In genomic region chr12:11150192-11150935, GRCm38 (mm10) we compare ENCODE assay signal across 10 mouse cellular contexts. TPM values are rescaled to one million over a fixed set of nuclear protein-coding genes. Genes with fewer than 3 reads are reported as not detected.
DNase-seq lines count a peak whose midpoint lies in the region; ATAC-seq lines count a peak whose summit lies in the region.
"Had no signal": no experiment of that assay in that cellular context is flagged by ENCODE, and none has a peak within 500 bp of the region (broad histone marks: within the 10 kb centered on the region; RNA-seq: fewer than 3 reads in every experiment).

No protein-coding gene starts in this region.

- 1% methylated on average over 65 of the region's 66 CpGs for WGBS in hindbrain, embryonic 13.5 days
- 1% methylated on average over 61 of the region's 66 CpGs for WGBS in limb, embryonic 13.5 days
- WGBS in midbrain, embryonic 15.5 days: under 1% methylated on average over 66 of the region's 66 CpGs

- peak overlapping the region; percentile 95 for H3K4me2 ChIP-seq in hindbrain, embryonic 13.5 days
- peak overlapping the region; percentile 97 for H3K4me2 ChIP-seq in limb, embryonic 13.5 days (replicated peaks)
- H3K4me2 ChIP-seq in midbrain, embryonic 15.5 days: peak overlapping the region; percentile 99

- peaks cover 59% of the 10 kb centered on the region for H3K27me3 ChIP-seq in hindbrain, embryonic 13.5 days
- H3K27me3 ChIP-seq in limb, embryonic 13.5 days: peaks cover 64% of the 10 kb centered on the region
- H3K27me3 ChIP-seq in midbrain, embryonic 15.5 days (replicated peaks): peaks cover 43% of the 10 kb centered on the region

- peak overlapping the region; percentile 63 for H3K4me3 ChIP-seq in hindbrain, embryonic 13.5 days
- H3K4me3 ChIP-seq in limb, embryonic 13.5 days: peak overlapping the region; percentile 62
- peak overlapping the region; percentile 56 for H3K4me3 ChIP-seq in midbrain, embryonic 15.5 days

- peaks cover 20% of the 10 kb centered on the region for H3K4me1 ChIP-seq in hindbrain, embryonic 13.5 days (replicated peaks)
- H3K4me1 ChIP-seq in limb, embryonic 13.5 days: peaks cover 14% of the 10 kb centered on the region
- H3K4me1 ChIP-seq in midbrain, embryonic 15.5 days: peaks cover 19% of the 10 kb centered on the region

- no peaks in the 10 kb centered on the region for H3K36me3 ChIP-seq in hindbrain, embryonic 13.5 days
- no peaks in the 10 kb centered on the region for H3K36me3 ChIP-seq in limb, embryonic 13.5 days
- no peaks in the 10 kb centered on the region for H3K36me3 ChIP-seq in midbrain, embryonic 15.5 days (replicated peaks)

- peak overlapping the region; percentile 69 for H3K9ac ChIP-seq in hindbrain, embryonic 13.5 days
- H3K9ac ChIP-seq in limb, embryonic 13.5 days: peak overlapping the region; percentile 68
- peak overlapping the region; percentile 41 for H3K9ac ChIP-seq in midbrain, embryonic 15.5 days

- DNase-seq in cerebellum, postnatal 14 days: peak; percentile 28 to 36
- no peak for DNase-seq in cerebellum, adult 11 months
- DNase-seq in adrenal gland, postnatal 4 days (ENCODE audit: low spot score in 2 of 2): peak; percentile 9 to 17
- peak; percentile 24 to 30 for DNase-seq in frontal cortex, postnatal 36 days (ENCODE audit: low spot score in 2 of 2)
- DNase-seq in urinary bladder, postnatal 36 days (ENCODE audit: low spot score in 2 of 2): peak; percentile 11 to 41

- peak; percentile 76 for ATAC-seq in hindbrain, embryonic 13.5 days (ENCODE audit: low FRiP score)
- ATAC-seq in limb, embryonic 13.5 days (ENCODE audit: low FRiP score, low read depth): peak; percentile 73
- ATAC-seq in midbrain, embryonic 15.5 days (replicated peaks): peak; percentile 85

- H3K27ac ChIP-seq in hindbrain, embryonic 13.5 days: no peak overlapping the region
- no peak overlapping the region for H3K27ac ChIP-seq in limb, embryonic 13.5 days
- H3K27ac ChIP-seq in midbrain, embryonic 15.5 days: no peak overlapping the region

- H3K9me3 ChIP-seq in hindbrain, embryonic 13.5 days: no peaks in the 10 kb centered on the region
- H3K9me3 ChIP-seq in limb, embryonic 13.5 days: no peaks in the 10 kb centered on the region
- H3K9me3 ChIP-seq in midbrain, embryonic 15.5 days: no peaks in the 10 kb centered on the region

RNA-seq across cellular contexts. Expression of gene Kcns3, which starts 0.5 kb away (rescaled TPM):
- total RNA-seq in adrenal gland, postnatal 4 days (2021): 1 to 10 TPM; 4.9 to 5.3 TPM
- polyA plus RNA-seq in hindbrain, embryonic 13.5 days (2015; fragmentation: Nextera tagmentation; extraction: Ambion mirVana): 0.44 and 0.79 TPM in 2 replicates
- 0.96 and 1.9 TPM in 2 replicates for polyA plus RNA-seq in limb, embryonic 13.5 days (2015; fragmentation: Nextera tagmentation; extraction: Ambion mirVana)
- polyA plus RNA-seq in midbrain, embryonic 15.5 days (2015; fragmentation: Nextera tagmentation; extraction: Ambion mirVana): 0.47 and 0.59 TPM in 2 replicates
- polyA plus RNA-seq: C2C12 had no signal

RNA-seq across cellular contexts. Expression of gene Msgn1, which starts 58.4 kb away (rescaled TPM):
- not detected for total RNA-seq in adrenal gland, postnatal 4 days (2021)
- polyA plus RNA-seq in hindbrain, embryonic 13.5 days (2015; fragmentation: Nextera tagmentation; extraction: Ambion mirVana): not detected in 2 replicates
- polyA plus RNA-seq in limb, embryonic 13.5 days (2015; fragmentation: Nextera tagmentation; extraction: Ambion mirVana): not detected in 2 replicates
- polyA plus RNA-seq in midbrain, embryonic 15.5 days (2015; fragmentation: Nextera tagmentation; extraction: Ambion mirVana): not detected in 2 replicates
- polyA plus RNA-seq: C2C12; gonadal fat pad, adult 2 months had no signal
